9 mouse cellular contexts compared by ENCODE assay signal in the genomic region with DNA sequence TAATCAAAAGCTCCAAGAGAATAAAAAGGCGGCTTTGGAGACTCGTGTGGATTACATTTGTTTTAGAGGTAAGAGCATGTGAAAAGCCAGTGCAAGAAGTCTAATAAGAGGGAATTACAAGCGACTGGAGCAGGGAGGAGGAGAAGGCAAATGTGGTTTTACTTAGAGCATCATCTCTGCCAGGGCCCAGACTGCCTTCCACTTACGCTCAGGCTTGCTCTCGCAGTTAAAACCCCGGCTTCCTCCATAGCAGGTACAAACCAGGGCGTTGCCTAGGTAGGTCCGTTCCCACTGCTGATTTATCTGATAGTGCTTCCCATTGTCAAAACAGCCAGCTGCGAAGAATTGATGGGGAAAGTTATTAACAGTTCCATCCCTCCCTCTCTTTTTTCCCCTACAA. TPM values are rescaled to one million over a fixed set of nuclear protein-coding genes. Genes with fewer than 3 reads are reported as not detected.
A peak's percentile ranks its signal among the peaks of the same experiment; 100 is the strongest.
DNase-seq lines count a peak whose midpoint lies in the region; ATAC-seq lines count a peak whose summit lies in the region.
"Had no signal": no experiment of that assay in that cellular context is flagged by ENCODE, and none has a peak within 500 bp of the region (broad histone marks: within the 10 kb centered on the region; RNA-seq: fewer than 3 reads in every experiment).

No protein-coding gene starts in this region.

- peak overlapping the region; percentile 46 for H3K9ac ChIP-seq in forebrain, embryonic 11.5 days (ENCODE audit: low read length)
- H3K9ac ChIP-seq in limb, embryonic 15.5 days: 0 out of 2 replicates have a peak overlapping the region, but pooled peaks have one; percentile 10

- peak overlapping the region; percentile 97 for H3K27ac ChIP-seq in heart, embryonic 10.5 days
- no peak overlapping the region for H3K27ac ChIP-seq in forebrain, embryonic 11.5 days (ENCODE audit: low read depth, low read length)
- H3K27ac ChIP-seq in limb, embryonic 15.5 days: peak overlapping the region; percentile 58; the same call in 1 of the 2 replicates

- WGBS in heart, embryonic 10.5 days: 35% methylated on average over 9 of the region's 9 CpGs
- WGBS in forebrain, embryonic 11.5 days: 50% methylated on average over 9 of the region's 9 CpGs
- WGBS in limb, embryonic 15.5 days: 22% methylated on average over 9 of the region's 9 CpGs

- H3K9me3 ChIP-seq in heart, embryonic 10.5 days: no peaks in the 10 kb centered on the region
- H3K9me3 ChIP-seq in forebrain, embryonic 11.5 days (ENCODE audit: control insufficient read depth, low read length): no peaks in the 10 kb centered on the region
- H3K9me3 ChIP-seq in limb, embryonic 15.5 days: no peaks in the 10 kb centered on the region
- H3K9me3 ChIP-seq: megakaryocyte, embryonic 14.5 days had no signal

- peak overlapping the region; percentile 85 for H3K4me2 ChIP-seq in forebrain, embryonic 11.5 days (ENCODE audit: low read depth, low read length, severe bottlenecking)
- peak overlapping the region; percentile 75 for H3K4me2 ChIP-seq in limb, embryonic 15.5 days

- H3K4me3 ChIP-seq in heart, embryonic 10.5 days: peak overlapping the region; percentile 85
- H3K4me3 ChIP-seq in forebrain, embryonic 11.5 days (ENCODE audit: low read depth, low read length): peak overlapping the region; percentile 71
- peak overlapping the region; percentile 63 for H3K4me3 ChIP-seq in limb, embryonic 15.5 days
- H3K4me3 ChIP-seq: megakaryocyte, embryonic 14.5 days had no signal

- DNase-seq in heart, embryonic 10.5 days (ENCODE audit: low spot score): no peak
- DNase-seq in heart, postnatal 4 days: no peak
- peak; percentile 41 for DNase-seq in 3134 (ENCODE audit: extremely low read depth, insufficient read length, low spot score)
- no peak for DNase-seq in forebrain, embryonic 11.5 days (ENCODE audit: low spot score)
- no peak for DNase-seq in ovary, postnatal 14 days (ENCODE audit: low spot score)
- DNase-seq in cerebellum, adult 9-11 months: no peak
- DNase-seq in gastrocnemius, postnatal 36 days: no peak

- no peaks in the 10 kb centered on the region for H3K27me3 ChIP-seq in heart, embryonic 10.5 days (ENCODE audit: insufficient read depth, poor library complexity, severe bottlenecking)
- H3K27me3 ChIP-seq in forebrain, embryonic 11.5 days (ENCODE audit: control insufficient read depth, insufficient read depth, low read length): no peaks in the 10 kb centered on the region
- H3K27me3 ChIP-seq in limb, embryonic 15.5 days: no peaks in the 10 kb centered on the region

- peaks cover 16% of the 10 kb centered on the region; the same call in 1 of the 2 replicates for H3K4me1 ChIP-seq in heart, embryonic 10.5 days
- no peaks in the 10 kb centered on the region; the same call in 1 of the 2 replicates for H3K4me1 ChIP-seq in forebrain, embryonic 11.5 days (replicated peaks; ENCODE audit: control insufficient read depth, insufficient read depth, low read length)
- peaks cover 19% of the 10 kb centered on the region for H3K4me1 ChIP-seq in limb, embryonic 15.5 days

- no peak for ATAC-seq in forebrain, embryonic 11.5 days (replicated peaks; ENCODE audit: low FRiP score)
- no peak for ATAC-seq in limb, embryonic 15.5 days (ENCODE audit: insufficient number of reproducible peaks, low FRiP score, low TSS enrichment, low read depth)

- H3K36me3 ChIP-seq in heart, embryonic 10.5 days: peaks cover 46% of the 10 kb centered on the region
- H3K36me3 ChIP-seq in forebrain, embryonic 11.5 days (ENCODE audit: control insufficient read depth, insufficient read depth, low read length): no peaks in the 10 kb centered on the region
- H3K36me3 ChIP-seq in limb, embryonic 15.5 days: peaks cover 22% of the 10 kb centered on the region

- intact Hi-C loops in gastrocnemius, postnatal 36 days (cut with DNase I): no loop called here

RNA-seq across cellular contexts. Expression of a gene that starts 1.7 kb away (rescaled TPM):
- 356 and 440 TPM in 2 replicates for polyA plus RNA-seq in heart, embryonic 10.5 days (2016; fragmentation: Nextera tagmentation; extraction: Ambion mirVana)
- total RNA-seq in heart, postnatal 4 days (2021): 100 to 1,000 TPM; 515 to 516 TPM
- 110 and 120 TPM in 2 replicates for polyA plus RNA-seq in forebrain, embryonic 11.5 days (2014; fragmentation: Nextera tagmentation; extraction: Ambion mirVana)
- polyA plus RNA-seq in limb, embryonic 15.5 days (2015; fragmentation: Nextera tagmentation; extraction: Ambion mirVana): 183 and 197 TPM in 2 replicates
- total RNA-seq in gastrocnemius, postnatal 36 days (2021): 10 to 100 TPM; 64.9 to 68.6 TPM
